24 mouse cellular contexts compared by ENCODE assay signal in the genomic region with DNA sequence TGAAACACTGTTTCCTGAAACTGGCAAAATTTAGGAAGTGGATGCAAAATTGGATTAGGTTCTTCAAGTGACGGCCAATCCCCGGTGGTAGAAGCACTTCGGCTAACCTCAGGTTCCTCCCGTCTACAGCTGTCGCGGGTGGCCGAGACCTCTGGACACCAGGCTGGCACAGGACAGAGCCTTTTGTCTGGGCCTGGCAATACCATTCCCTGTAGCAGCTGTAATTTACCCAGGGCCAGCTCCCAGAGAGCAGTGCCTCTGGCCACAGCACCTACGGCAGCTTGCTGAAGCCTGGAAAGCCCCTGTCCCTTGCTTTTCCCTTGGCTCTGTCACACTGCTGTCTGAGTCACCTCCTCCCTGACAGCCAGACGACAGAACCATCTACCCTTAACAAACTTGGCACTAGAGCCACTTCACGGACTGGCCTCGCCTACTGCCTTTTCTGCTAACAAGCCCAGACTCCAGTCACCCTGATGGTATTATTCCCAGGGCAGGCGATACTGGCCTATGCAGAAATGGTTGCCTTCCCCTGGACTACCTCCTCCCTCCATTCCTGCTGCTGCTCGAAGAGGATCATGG. TPM values are rescaled to one million over a fixed set of nuclear protein-coding genes. Genes with fewer than 3 reads are reported as not detected.
DNase-seq lines count a peak whose midpoint lies in the region; ATAC-seq lines count a peak whose summit lies in the region.
"Had no signal": no experiment of that assay in that cellular context is flagged by ENCODE, and none has a peak within 500 bp of the region (broad histone marks: within the 10 kb centered on the region; RNA-seq: fewer than 3 reads in every experiment).

No protein-coding gene starts in this region.

- no peak overlapping the region for H3K9ac ChIP-seq in forebrain, embryonic 16.5 days (replicated peaks; ENCODE audit: low read depth, low read length)
- H3K9ac ChIP-seq: embryonic facial prominence, embryonic 15.5 days; heart, embryonic 13.5 days; hindbrain, embryonic 13.5 days; kidney, embryonic 15.5 days had no signal

- H3K27ac ChIP-seq in forebrain, embryonic 16.5 days (ENCODE audit: low read length) = no peak overlapping the region
- H3K27ac ChIP-seq: embryonic facial prominence, embryonic 15.5 days; forebrain, embryonic 10.5 days; heart, adult 2 months; heart, embryonic 13.5 days; hindbrain, embryonic 13.5 days; hindbrain, postnatal 0 days; kidney, embryonic 15.5 days had no signal

- intact Hi-C loops in heart, postnatal 25 days (cut with DNase I) = no loop called here

- 89% methylated on average over 13 of the region's 13 CpGs for WGBS in forebrain, embryonic 16.5 days

- no peak for ATAC-seq in forebrain, embryonic 16.5 days
- ATAC-seq: forebrain, embryonic 14.5 days; hindbrain, postnatal 0 days had no signal

- H3K4me3 ChIP-seq in forebrain, embryonic 16.5 days (replicated peaks; ENCODE audit: low read length) = no peak overlapping the region
- H3K4me3 ChIP-seq: embryonic facial prominence, embryonic 15.5 days; erythroblast, embryonic 14.5 days; forebrain, embryonic 10.5 days; heart, adult 2 months; heart, embryonic 13.5 days; hindbrain, embryonic 13.5 days; kidney, embryonic 15.5 days had no signal

- peak; percentile 55 for DNase-seq in adrenal gland, postnatal 14 days
- no peak for DNase-seq in adrenal gland, postnatal 4 days (ENCODE audit: low spot score in 2 of 2)
- peak; percentile 15 to 51 for DNase-seq in heart, adult 18-20 months
- DNase-seq in heart, postnatal 25 days (ENCODE audit: low spot score) = no peak
- DNase-seq in 3134 (ENCODE audit: extremely low read depth, insufficient read length, low spot score) (peak; percentile 59), adipocyte (ENCODE audit: low spot score) (peak; percentile 91)
- DNase-seq: adrenal gland, postnatal 25 days; cerebellum, adult 11 months; cerebellum, adult 8-10 months; cerebellum, postnatal 14 days; embryo, embryonic 11 days; gastrocnemius, postnatal 10 days; heart, postnatal 10 days; kidney, adult 2 months had no signal

- H3K9me3 ChIP-seq in forebrain, embryonic 16.5 days (ENCODE audit: control insufficient read depth, low read length) = no peaks in the 10 kb centered on the region
- H3K9me3 ChIP-seq: embryonic facial prominence, embryonic 15.5 days; forebrain, embryonic 10.5 days; heart, embryonic 13.5 days; hindbrain, embryonic 13.5 days; kidney, embryonic 15.5 days had no signal

- H3K27me3 ChIP-seq in forebrain, embryonic 16.5 days (replicated peaks; ENCODE audit: control insufficient read depth, insufficient read depth, low read length) = no peaks in the 10 kb centered on the region
- H3K27me3 ChIP-seq: embryonic facial prominence, embryonic 15.5 days had no signal

- H3K4me2 ChIP-seq in forebrain, embryonic 16.5 days (ENCODE audit: low read length) = no peak overlapping the region
- H3K4me2 ChIP-seq: embryonic facial prominence, embryonic 15.5 days; heart, embryonic 13.5 days; hindbrain, embryonic 13.5 days; kidney, embryonic 15.5 days had no signal

- H3K4me1 ChIP-seq in forebrain, embryonic 16.5 days (replicated peaks; ENCODE audit: control insufficient read depth, insufficient read depth, low read length) = no peaks in the 10 kb centered on the region

- H3K36me3 ChIP-seq in forebrain, embryonic 16.5 days (ENCODE audit: control insufficient read depth, insufficient read depth) = no peaks in the 10 kb centered on the region
- H3K36me3 ChIP-seq: embryonic facial prominence, embryonic 15.5 days; forebrain, embryonic 10.5 days; heart, embryonic 13.5 days; hindbrain, embryonic 13.5 days; kidney, embryonic 15.5 days had no signal

RNA-seq across cellular contexts. Expression of a gene that starts 28.6 kb away (rescaled TPM):
- 98.2 and 115 TPM in 2 replicates for total RNA-seq in adrenal gland, postnatal 14 days (2021)
- 10 to 100 TPM; 68.3 to 77.9 TPM for total RNA-seq in adrenal gland, postnatal 4 days (2021)
- 10 to 100 TPM; 88.4 to 92.6 TPM for total RNA-seq in heart, adult 18-20 months (2021)
- total RNA-seq in heart, postnatal 25 days (2021) = 10 to 100 TPM; 80.0 to 84.7 TPM
- polyA plus RNA-seq in forebrain, embryonic 16.5 days (2015; fragmentation: Nextera tagmentation; extraction: Ambion mirVana) = 108 and 141 TPM in 2 replicates

RNA-seq across cellular contexts. Expression of a gene that starts 28.7 kb away (rescaled TPM):
- 57.2 and 67.4 TPM in 2 replicates for total RNA-seq in adrenal gland, postnatal 14 days (2021)
- total RNA-seq in adrenal gland, postnatal 4 days (2021) = 10 to 100 TPM; 74.7 to 75.6 TPM
- 10 to 100 TPM; 29.6 to 35.3 TPM for total RNA-seq in heart, adult 18-20 months (2021)
- total RNA-seq in heart, postnatal 25 days (2021) = 10 to 100 TPM; 25.7 to 30.4 TPM
- polyA plus RNA-seq in forebrain, embryonic 16.5 days (2015; fragmentation: Nextera tagmentation; extraction: Ambion mirVana) = 76.8 and 80.8 TPM in 2 replicates

Comparison
In these comparisons a context has a peak if more than half of its experiments do, and no peak if none do; other contexts are left out.
1. DNase-seq: peak in adrenal gland, postnatal 14 days (single experiment), heart, adult 18-20 months (2 of 2), 3134 (single experiment) and adipocyte (single experiment); none in adrenal gland, postnatal 4 days (0 of 2) and heart, postnatal 25 days (single experiment).